Mouse (Mus musculus) left cerebral cortex, postnatal 36 days (tissue): ENCODE data around the gene Usp35. TPM values are rescaled to one million over a fixed set of nuclear protein-coding genes. Genes with fewer than 3 reads are reported as not detected.

Source experiments
- DNase-seq, 2 experiments: peaks; one replicate each; pipeline ENCODE4 v3.0.0; 2021 to 2022; ENCODE audit warnings: low spot score in 2 of 2, mixed read lengths in 1 of 2
- intact Hi-C: fragments of 180-260 bp; cut with DNase I; formaldehyde crosslinking; loops from one replicate; pipeline ENCODE4 v1.15.1; 2025
- total RNA-seq, 2 experiments: library from RNA; stranded (reverse); gene quantifications; 2 replicates each; pipeline ENCODE4 v1.2.3; 2021

The Usp35 gene
- total RNA-seq, 2 experiments from 2014 or later = 16.7 to 19.3 TPM

DNA sequence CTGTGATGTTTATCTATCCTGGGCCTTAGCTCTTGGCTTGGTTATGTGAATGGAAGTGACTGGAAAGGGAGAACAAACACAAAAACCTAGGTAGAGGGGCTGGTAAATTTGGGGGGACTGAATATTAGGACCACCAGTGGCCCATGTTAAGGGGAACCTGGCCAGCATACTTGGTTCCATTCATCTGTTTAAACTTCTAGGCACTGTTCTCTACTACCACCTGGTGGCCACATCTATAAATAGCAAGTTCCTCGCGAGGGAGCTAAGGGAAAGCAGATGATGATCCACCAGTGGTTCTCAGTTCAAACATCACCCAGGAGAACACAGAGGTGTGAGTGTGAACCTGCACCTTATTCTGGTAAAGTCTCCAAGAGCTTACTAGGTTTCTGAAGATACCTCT is 34.4 kb downstream of the Usp35 start:
- DNase-seq = peak; percentile 57 to 63
- intact Hi-C loops = loop anchor here (2.0 kb wide), 2 partner anchors 219 to 327 kb away; no protein-coding TSS in a partner anchor

DNA sequence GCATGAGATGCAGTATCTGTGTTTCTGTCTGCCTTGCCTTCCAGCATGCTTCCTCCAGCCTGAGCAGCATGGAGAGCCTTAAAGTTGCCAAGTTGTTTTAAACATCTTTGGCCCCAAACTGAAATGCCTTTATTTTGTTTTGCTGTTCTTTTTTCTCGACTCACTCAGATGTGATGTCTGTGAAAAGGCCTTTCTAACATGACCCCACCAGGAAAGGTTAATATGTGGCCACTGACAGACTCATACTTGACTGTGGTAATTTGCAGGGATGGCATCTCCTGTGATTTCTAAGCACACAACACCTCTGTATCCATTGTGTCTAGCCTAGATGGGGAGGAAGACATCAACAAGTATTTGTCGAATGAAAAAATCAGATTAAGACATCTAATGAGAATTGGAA is 34.8 kb downstream of the Usp35 start:
- no peak for DNase-seq
- intact Hi-C loops = loop anchor here (2.0 kb wide), 2 partner anchors 218 to 326 kb away; no protein-coding TSS in a partner anchor

DNA sequence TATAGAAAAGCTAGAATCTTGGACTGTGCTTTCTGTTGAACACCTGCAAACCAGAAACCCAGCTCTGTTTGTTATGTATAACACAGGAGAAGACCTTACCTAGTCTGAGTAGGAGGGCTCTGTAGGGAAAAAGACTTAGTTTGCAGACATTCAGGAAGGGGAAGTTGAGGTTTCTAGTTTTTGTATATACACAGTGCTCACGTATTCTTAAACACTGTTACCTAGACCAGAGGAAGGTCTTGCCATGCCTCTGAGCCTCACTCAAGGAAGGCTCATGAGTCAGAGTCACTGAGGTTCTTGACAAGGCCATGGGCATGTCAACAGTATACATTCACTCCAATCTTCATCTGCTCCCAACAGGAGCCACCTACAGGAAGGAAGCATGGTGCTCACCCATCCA is 60.8 kb downstream of the Usp35 start:
- intact Hi-C loops = no loop called here
- no peak for DNase-seq

DNA sequence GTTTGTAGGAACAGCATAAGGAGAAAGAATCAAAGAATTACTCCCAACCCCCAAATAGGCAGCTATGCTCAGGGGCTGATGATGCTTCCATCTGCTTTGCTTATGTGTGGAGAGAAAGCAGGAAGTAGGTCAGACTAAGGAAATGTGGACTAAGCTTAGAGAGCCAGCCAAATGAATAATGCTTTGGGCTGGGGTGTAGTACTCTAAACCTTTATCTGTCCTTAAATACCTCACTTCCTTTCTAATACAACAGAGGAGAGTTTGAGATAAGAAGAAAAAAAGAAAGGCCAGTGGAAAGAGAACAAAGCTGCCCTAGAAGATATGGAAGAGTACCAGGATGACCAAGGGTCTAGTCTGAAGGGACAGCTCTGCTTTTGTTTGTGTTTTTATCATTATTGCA is 61.5 kb downstream of the Usp35 start:
- no peak for DNase-seq
- intact Hi-C loops = no loop called here

DNA sequence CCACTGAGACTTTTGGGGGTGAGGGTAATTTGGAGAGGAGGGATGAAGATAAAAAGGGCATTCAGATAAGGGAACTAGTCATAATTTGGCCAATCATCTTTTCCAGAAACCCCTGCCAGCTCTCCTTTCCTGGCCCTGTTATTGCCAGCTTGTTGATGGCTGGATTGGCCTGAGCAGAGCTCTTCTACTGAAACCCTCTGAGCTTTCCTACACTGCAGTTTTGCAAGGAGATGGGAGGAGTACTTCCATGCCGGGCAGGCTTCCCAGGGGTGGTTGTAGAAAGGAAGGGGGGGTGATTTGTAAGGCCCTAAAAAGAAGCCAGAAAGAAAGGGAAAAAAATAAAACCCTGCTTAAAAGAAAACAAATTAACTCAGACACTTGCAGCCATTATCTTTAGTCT is 69.3 kb downstream of the Usp35 start:
- DNase-seq = no peak
- intact Hi-C loops = no loop called here

Other genes with a start within 250 kb of the Usp35 start
- 10 to 100 TPM; 12.9 to 13.5 TPM for gene Kctd21, start 307 bp upstream of the Usp35 start, total RNA-seq
- 10 to 100 TPM in 1 of 2 experiments, 1 to 10 TPM in 1; 7.9 to 11.8 TPM for gene Alg8, start 39.6 kb upstream of the Usp35 start, total RNA-seq
- 100 to 1,000 TPM; 202 to 220 TPM for gene Ndufc2, start 68.0 kb upstream of the Usp35 start, total RNA-seq
- gene Thrsp, start 85.7 kb upstream of the Usp35 start, total RNA-seq = 10 to 100 TPM; 18.7 to 23.4 TPM
- gene Kctd14, start 119.3 kb upstream of the Usp35 start, total RNA-seq = 1 to 10 TPM; 3.2 to 3.6 TPM
- gene Ints4, start 148.9 kb upstream of the Usp35 start, total RNA-seq = 10 to 100 TPM; 28.5 to 32.6 TPM
- 10 to 100 TPM; 32.4 to 35.4 TPM for gene Aamdc, start 247.5 kb upstream of the Usp35 start, total RNA-seq
- gene Rsf1, start 247.9 kb upstream of the Usp35 start, total RNA-seq = 10 to 100 TPM; 40.6 to 50.6 TPM